Mouse (Mus musculus) kidney, adult 18-20 months (tissue): ENCODE data around the gene Pbx2.

Source experiments
- DNase-seq: peaks from one replicate; pipeline ENCODE4 v3.0.0; 2021

The Pbx2 gene

DNA sequence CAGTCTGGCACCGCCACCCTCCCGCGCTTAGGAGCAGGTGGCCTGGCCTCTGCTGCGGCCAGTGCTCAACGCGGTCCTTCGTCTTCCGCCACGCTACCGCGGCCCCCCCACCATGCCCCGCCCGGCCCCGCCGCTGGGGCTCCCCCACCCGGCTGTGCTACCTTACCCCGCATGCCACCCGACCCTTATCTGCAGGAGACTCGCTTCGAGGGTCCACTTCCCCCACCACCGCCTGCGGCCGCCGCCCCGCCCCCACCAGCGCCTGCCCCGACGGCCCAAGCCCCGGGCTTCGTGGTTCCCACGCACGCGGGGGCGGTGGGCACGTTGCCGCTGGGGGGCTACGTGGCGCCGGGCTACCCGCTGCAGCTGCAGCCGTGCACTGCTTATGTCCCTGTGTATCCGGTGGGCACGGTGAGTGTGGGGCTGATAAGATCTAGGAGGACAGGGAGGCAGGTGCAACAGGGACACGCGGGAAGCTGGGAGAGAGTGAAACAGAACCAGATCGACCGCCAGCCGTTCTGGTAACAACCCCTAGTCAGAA, 39.8 kb downstream of the Pbx2 start:
- no peak for DNase-seq

- no peak for DNase-seq
These were observed 40.6 kb downstream of the Pbx2 start for GRCm38 (mm10) chr17:34631647-34632046.

DNA sequence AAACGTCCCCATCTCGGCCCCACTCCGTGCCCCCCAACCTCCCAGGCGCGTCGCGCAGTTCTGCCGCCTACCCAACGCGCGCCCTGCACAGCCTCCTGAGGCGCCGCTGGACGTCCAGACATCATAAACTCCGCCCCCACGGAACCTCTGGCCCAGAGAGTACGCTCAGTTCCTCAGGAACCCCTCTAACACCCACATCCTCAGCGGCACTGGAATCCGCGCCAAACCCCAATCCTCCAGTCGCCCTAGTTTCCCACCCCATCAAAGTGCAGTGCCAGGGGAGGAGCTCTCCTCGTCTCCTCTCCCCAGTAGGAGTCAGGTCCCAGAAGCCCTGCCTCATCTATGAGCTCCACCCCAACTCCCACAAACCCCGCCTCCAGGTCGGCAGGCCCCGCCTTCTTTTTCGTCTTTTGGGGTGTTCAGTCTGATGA, 41.2 kb downstream of the Pbx2 start:
- DNase-seq: peak; percentile 90

- no peak for DNase-seq
These were observed 44.6 kb downstream of the Pbx2 start for GRCm38 (mm10) chr17:34635671-34636070.

GRCm38 (mm10) chr17:34637459-34637858, 46.4 kb downstream of the Pbx2 start:
- DNase-seq: no peak

GRCm38 (mm10) chr17:34639461-34640255, 48.6 kb downstream of the Pbx2 start:
- DNase-seq: no peak

GRCm38 (mm10) chr17:34640778-34641601, 49.9 kb downstream of the Pbx2 start:
- peak; percentile 36 for DNase-seq

DNA sequence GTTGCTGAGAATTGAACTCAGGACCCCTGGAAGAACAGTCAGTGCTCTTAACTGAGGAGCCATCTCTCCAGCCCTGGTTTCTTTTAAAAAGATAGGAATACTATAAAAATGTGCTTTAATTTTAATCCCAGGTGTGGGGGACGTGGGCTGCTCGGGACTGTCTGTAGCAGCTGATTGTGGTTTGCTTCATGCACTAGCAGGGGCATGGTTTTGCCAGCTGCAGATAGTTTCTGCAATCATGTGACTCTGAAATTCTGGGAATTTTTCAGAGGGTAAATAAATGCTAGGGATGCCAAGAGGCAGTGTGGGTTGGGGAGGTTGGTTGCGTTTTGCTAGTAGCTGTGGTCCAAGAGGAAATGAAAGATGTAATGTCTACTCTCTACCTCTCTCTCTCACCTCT, 50.9 kb downstream of the Pbx2 start:
- DNase-seq: no peak

DNA sequence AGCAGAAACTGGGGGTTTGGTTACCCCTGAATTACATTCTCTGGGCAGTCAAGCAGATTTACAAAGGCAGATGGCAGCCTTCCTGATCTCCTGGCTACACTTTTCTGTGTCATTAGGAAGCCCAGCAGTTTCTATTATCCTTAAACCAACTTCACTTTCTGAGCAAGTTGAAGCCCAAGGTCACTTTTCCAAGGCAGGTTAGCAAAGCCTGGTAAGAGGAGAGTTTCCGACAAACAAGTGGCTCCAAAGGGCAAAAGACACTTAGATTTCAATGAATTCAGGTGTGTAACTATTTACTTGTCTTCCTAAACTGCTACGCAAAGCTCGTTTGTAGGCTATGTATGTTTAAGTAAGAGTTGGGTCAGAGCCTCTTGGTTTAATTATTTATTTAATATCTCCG, 52.3 kb downstream of the Pbx2 start:
- DNase-seq: no peak

GRCm38 (mm10) chr17:34643944-34644343, 52.9 kb downstream of the Pbx2 start:
- DNase-seq: peak; percentile 18

GRCm38 (mm10) chr17:34644608-34645007, 53.5 kb downstream of the Pbx2 start, which contains the start of gene Fkbpl:
TSS of gene Fkbpl (plus strand) at chr17:34644764.
- DNase-seq: peak; percentile 98

DNA sequence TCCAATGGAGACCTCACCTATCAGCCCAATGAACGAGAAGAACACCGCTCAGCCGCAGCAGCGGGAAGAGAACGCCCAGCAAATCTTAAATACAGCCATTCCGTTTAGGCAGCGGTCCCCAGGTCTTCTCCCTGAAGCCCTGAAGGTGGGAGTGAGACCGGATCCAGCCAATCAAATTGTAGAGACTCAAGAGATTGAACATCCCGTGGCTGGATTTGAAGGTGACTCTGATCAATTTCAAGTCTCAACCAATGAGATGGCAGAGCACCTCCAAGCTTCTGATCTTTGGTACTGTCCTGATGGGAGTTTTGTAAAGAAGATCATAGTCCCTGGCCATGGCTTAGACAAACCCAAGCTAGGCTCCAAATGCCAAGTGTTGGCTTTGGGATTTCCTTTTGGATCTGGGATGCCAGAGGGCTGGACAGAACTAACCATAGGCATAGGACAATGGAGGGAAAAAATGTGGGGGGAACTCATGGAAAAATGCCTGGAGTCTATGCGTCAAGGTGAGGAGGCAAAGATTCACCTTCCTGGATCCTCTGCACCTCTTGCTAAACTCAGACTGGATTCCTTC, 54.3 kb downstream of the Pbx2 start:
- DNase-seq: no peak

DNA sequence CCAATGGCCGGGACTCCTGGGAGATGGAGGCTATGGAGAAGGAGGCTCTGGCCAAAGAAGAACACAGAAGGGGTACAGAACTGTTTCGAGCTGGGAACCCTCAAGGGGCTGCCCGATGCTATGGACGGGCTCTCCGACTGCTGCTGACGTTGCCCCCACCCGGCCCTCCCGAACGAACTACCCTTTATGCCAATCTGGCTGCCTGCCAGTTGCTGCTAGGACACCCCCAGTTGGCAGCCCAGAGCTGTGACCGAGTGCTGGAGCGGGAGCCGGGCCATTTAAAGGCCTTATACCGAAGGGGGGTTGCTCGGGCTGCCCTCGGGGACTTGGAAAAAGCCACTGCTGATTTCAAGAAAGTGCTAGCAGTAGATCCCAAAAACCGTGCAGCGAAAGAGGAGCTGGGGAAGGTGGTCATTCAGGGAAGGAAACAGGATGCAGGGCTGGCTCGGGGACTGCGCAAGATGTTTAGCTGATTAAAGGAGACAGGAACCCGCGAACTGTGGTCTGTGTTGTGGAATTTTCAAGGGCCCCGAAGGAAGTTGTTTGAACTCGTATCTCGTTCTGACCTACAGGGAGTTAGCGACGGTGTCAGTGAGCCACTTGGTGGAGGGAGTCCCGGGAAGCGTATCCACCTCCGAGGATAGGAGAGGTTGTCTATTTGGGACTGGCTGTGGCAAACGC, 54.9 kb downstream of the Pbx2 start:
- no peak for DNase-seq
